Mouse (Mus musculus) lung, postnatal 0 days (tissue): Measurements from ENCODE around the gene Lrrk1.

Experiments
- CTCF ChIP-seq: IDR thresholded peaks from 2 replicates; pipeline ENCODE4 v1.5.1; 2016; ENCODE audit warnings: antibody characterized with exemption, mild to moderate bottlenecking
- EP300 ChIP-seq: IDR thresholded peaks from 2 replicates; pipeline ENCODE4 v1.6.1; 2016; ENCODE audit warnings: antibody characterized with exemption, mild to moderate bottlenecking, control low read depth

- TF ChIP-seq CTCF (no peak), EP300 (no peak)
These were observed 33.2 kb downstream of the Lrrk1 start for GRCm38 (mm10) chr7:66354911-66355310.
